Mouse (Mus musculus) forebrain, embryonic 16.5 days (tissue): ENCODE measurements around the gene Elmo1. TPM values are rescaled to one million over a fixed set of nuclear protein-coding genes. Genes with fewer than 3 reads are reported as not detected.

Experiments used
- ATAC-seq: fragments of 200-750 bp; cut with Nextera tagmentation; 2 replicates; pipeline ENCODE4 v1.8.0; 2017; ENCODE audit warnings: mild to moderate bottlenecking, moderate library complexity
- H3K27ac ChIP-seq: fragments of 300-500 bp; sonication (generic); 2 replicates; pipeline ENCODE4 v1.5.1; 2014; ENCODE audit warnings: low read length, control low read depth
- H3K27me3 ChIP-seq: fragments of 300-500 bp; sonication (generic); replicated peaks from 2 replicates; pipeline ENCODE4 v1.6.1; 2014; ENCODE audit warnings: low read length; ENCODE audit not compliant: control insufficient read depth, insufficient read depth
- H3K36me3 ChIP-seq: fragments of 300-500 bp; sonication (generic); 2 replicates; pipeline ENCODE4 v1.6.1; 2014; ENCODE audit not compliant: control insufficient read depth, insufficient read depth
- H3K4me1 ChIP-seq: fragments of 300-500 bp; sonication (generic); replicated peaks from 2 replicates; pipeline ENCODE4 v1.6.1; 2014; ENCODE audit warnings: low read length; ENCODE audit not compliant: control insufficient read depth, insufficient read depth
- H3K4me2 ChIP-seq: fragments of 300-500 bp; sonication (generic); 2 replicates; pipeline ENCODE4 v1.6.1; 2014; ENCODE audit warnings: mild to moderate bottlenecking, low read length, control low read depth
- H3K4me3 ChIP-seq: fragments of 300-500 bp; sonication (generic); replicated peaks from 2 replicates; pipeline ENCODE4 v1.5.1; 2014; ENCODE audit warnings: mild to moderate bottlenecking, low read length, control low read depth
- H3K9ac ChIP-seq: fragments of 300-500 bp; sonication (generic); replicated peaks from 2 replicates; pipeline ENCODE4 v1.6.1; 2014; ENCODE audit warnings: low read depth, low read length, control low read depth
- H3K9me3 ChIP-seq: fragments of 300-500 bp; sonication (generic); 2 replicates; pipeline ENCODE4 v1.6.1; 2016; ENCODE audit warnings: low read length; ENCODE audit not compliant: control insufficient read depth
- WGBS: fragments of 180-500 bp; shearing (Covaris S2); extraction: QIAGEN DNeasy Blood & Tissue Kit; methylation state at CpG from one replicate; pipeline ENCODE4 v1.1.7; 2014; 5-methylcytosine and 5-hydroxymethylcytosine counted together
- polyA plus RNA-seq: library from polyadenylated mRNA; unstranded; fragments of >200 nt; fragmentation: Nextera tagmentation; extraction: Ambion mirVana; gene quantifications from 2 replicates; pipeline ENCODE4 v1.2.1, GENCODE M21; 2015

Gene Elmo1
- polyA plus RNA-seq, 1 experiment from 2014 or later: 42.4 TPM

DNA sequence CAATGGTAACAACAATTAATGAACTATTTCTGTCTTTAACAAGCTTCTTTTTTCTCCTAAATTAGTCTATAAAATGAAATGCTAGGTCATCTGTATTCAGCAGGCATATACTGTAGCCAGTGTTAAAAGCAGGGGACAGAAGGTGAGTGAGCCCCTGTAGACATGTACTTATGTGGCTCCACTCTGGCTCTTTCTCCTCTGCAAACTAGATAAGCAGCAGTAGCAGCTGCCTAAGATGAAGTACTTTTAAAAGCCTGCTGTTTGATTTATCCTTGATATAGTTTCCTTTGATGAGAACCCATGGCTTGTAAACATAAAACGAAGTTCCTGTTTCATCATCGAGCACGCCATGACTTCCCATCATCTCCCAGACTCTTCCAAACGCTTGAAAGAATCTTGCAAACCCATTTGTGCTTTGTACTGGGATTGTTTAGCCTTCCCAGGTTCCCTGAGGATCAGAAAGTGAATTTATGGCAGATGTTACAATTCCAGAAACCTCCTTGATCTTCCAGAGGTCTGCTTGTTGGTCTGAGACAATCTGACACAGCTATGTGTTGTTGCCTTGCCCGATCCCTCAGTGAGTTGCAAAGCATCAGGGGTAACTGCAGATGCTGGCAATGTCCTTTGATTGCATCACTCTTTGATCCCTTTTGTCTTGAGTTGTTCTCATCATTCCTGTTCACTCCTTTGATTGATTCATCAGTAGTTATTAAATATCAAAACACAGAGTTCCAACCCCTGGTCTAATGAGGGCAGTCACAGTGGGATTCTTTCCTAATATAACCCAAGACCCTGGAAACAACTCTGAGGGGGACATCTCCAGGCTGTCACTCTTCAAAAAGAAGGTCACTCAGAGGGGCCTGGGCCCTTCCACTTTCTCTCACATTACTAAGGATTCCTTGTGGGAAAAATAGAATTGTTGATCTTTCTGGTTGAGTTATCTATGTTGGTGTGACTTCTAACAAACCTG is 326.6 kb downstream of the Elmo1 start:
- Histone ChIP-seq H3K9ac (no peak overlapping the region), H3K27ac (no peak overlapping the region), H3K27me3 (no peaks in the 10 kb centered on the region), H3K9me3 (no peaks in the 10 kb centered on the region), H3K4me3 (no peak overlapping the region), H3K4me1 (no peaks in the 10 kb centered on the region), H3K4me2 (no peak overlapping the region), H3K36me3 (no peaks in the 10 kb centered on the region)
- 84% methylated on average over 5 of the region's 5 CpGs for whole genome bisulfite sequencing
- ATAC-seq: no peak

DNA sequence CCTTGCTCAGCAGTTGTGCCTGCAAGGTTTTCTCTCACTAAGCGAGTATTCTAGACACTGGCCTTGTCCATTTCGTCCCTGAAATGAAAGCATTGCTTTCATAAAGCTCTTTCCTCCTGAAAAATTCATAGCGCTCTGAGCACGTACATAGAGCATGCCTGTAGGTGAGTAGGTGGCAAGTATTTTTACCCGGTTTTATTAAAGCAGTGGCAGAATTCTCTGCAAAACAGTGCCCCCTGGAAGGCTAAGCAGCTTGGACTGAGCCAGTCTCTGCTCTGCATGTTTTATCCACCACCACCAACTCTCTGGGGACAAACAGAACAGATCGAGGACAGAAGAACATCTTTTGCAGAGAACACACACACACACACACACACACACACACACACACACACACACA is 340.6 kb downstream of the Elmo1 start:
- H3K4me2 ChIP-seq: no peak overlapping the region
- no peaks in the 10 kb centered on the region for H3K9me3 ChIP-seq
- ATAC-seq: no peak
- no peak overlapping the region for H3K9ac ChIP-seq
- H3K27ac ChIP-seq: peak overlapping the region; percentile 18; the same call in 1 of the 2 replicates
- no peaks in the 10 kb centered on the region for H3K36me3 ChIP-seq
- WGBS: 72% methylated on average over 6 of the region's 6 CpGs
- no peak overlapping the region for H3K4me3 ChIP-seq
- no peaks in the 10 kb centered on the region for H3K27me3 ChIP-seq
- no peaks in the 10 kb centered on the region for H3K4me1 ChIP-seq

GRCm38 (mm10) chr13:20433221-20433858 is 342.9 kb downstream of the Elmo1 start:
- ATAC-seq: no peak
- H3K27ac ChIP-seq: no peak overlapping the region
- H3K4me3 ChIP-seq: no peak overlapping the region
- no peaks in the 10 kb centered on the region for H3K4me1 ChIP-seq
- WGBS: 49% methylated on average over 4 of the region's 4 CpGs
- H3K9me3 ChIP-seq: no peaks in the 10 kb centered on the region
- H3K27me3 ChIP-seq: no peaks in the 10 kb centered on the region
- no peak overlapping the region for H3K4me2 ChIP-seq
- H3K36me3 ChIP-seq: no peaks in the 10 kb centered on the region
- no peak overlapping the region for H3K9ac ChIP-seq

DNA sequence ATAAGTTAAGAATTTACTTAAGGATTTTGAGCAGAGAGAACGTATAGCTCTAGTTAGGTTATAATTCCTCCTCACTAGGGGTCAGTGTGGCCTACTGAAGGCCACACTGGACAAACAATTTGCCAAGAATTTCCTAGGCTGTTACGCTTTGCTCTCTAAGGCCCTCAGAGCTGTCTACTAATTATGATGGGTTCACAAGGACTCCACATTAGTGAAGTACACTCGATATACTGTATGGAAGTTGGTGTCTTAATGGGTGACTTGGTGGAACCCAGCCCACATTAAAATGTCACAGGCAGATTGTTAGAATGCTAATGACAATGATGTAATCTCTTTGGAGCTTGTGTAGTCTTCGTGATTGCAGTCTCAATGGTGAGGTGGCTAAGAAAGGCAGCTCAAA is 343.7 kb downstream of the Elmo1 start:
- Histone ChIP-seq H3K27me3 (no peaks in the 10 kb centered on the region), H3K4me2 (no peak overlapping the region), H3K27ac (no peak overlapping the region), H3K4me1 (no peaks in the 10 kb centered on the region), H3K9me3 (no peaks in the 10 kb centered on the region), H3K36me3 (no peaks in the 10 kb centered on the region), H3K9ac (no peak overlapping the region), H3K4me3 (no peak overlapping the region)
- WGBS: 34% methylated on average over 4 of the region's 4 CpGs
- ATAC-seq: peak; percentile 52

- H3K27ac ChIP-seq: no peak overlapping the region
- 72% methylated on average over 1 of the region's 1 CpGs for WGBS
- H3K27me3 ChIP-seq: no peaks in the 10 kb centered on the region
- ATAC-seq: no peak
- no peak overlapping the region for H3K4me2 ChIP-seq
- H3K4me1 ChIP-seq: no peaks in the 10 kb centered on the region
- no peaks in the 10 kb centered on the region for H3K36me3 ChIP-seq
- no peak overlapping the region for H3K9ac ChIP-seq
- no peaks in the 10 kb centered on the region for H3K9me3 ChIP-seq
- H3K4me3 ChIP-seq: no peak overlapping the region
Observed at GRCm38 (mm10) chr13:20439488-20439887, 349.1 kb downstream of the Elmo1 start.

DNA sequence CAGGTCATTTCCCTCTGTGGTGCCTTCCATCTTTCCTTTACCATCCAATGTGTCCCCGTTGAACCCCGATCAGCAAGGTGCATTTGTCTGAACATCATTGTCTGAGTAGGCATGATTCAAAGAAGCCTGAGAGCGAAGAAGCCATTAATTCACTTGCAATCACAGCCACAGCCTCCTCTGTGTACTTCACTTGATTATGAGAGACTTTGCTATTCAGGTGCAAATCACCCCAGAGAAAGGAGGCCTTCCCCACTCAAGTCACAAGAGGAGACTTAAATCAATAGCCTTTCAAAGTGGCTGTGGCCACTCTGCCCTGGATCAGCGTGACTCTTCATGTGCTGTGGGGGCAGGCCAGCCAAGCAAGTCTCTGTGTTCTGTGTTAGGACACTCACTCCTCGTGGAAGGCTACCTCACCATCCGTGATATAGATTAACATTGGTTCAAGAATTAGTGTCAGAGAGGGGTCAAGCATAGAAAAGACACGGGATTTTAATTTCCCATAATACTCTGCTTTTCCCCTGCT is 360.5 kb downstream of the Elmo1 start:
- H3K9me3 ChIP-seq: no peaks in the 10 kb centered on the region
- no peaks in the 10 kb centered on the region for H3K36me3 ChIP-seq
- H3K9ac ChIP-seq: no peak overlapping the region
- H3K4me1 ChIP-seq: peaks cover 9% of the 10 kb centered on the region
- 23% methylated on average over 7 of the region's 7 CpGs for WGBS
- no peak for ATAC-seq
- no peaks in the 10 kb centered on the region for H3K27me3 ChIP-seq
- no peak overlapping the region for H3K4me2 ChIP-seq
- no peak overlapping the region for H3K4me3 ChIP-seq
- no peak overlapping the region for H3K27ac ChIP-seq

- H3K27ac ChIP-seq: peak overlapping the region; percentile 18; the same call in 1 of the 2 replicates
- no peak overlapping the region for H3K4me3 ChIP-seq
- no peaks in the 10 kb centered on the region for H3K9me3 ChIP-seq
- ATAC-seq: peak; percentile 81
- no peaks in the 10 kb centered on the region for H3K36me3 ChIP-seq
- no peaks in the 10 kb centered on the region for H3K27me3 ChIP-seq
- H3K4me2 ChIP-seq: no peak overlapping the region
- H3K9ac ChIP-seq: no peak overlapping the region
- 10% methylated on average over 1 of the region's 1 CpGs for WGBS
- peaks cover 9% of the 10 kb centered on the region for H3K4me1 ChIP-seq
Observed at GRCm38 (mm10) chr13:20454357-20454756, 364.0 kb downstream of the Elmo1 start.

DNA sequence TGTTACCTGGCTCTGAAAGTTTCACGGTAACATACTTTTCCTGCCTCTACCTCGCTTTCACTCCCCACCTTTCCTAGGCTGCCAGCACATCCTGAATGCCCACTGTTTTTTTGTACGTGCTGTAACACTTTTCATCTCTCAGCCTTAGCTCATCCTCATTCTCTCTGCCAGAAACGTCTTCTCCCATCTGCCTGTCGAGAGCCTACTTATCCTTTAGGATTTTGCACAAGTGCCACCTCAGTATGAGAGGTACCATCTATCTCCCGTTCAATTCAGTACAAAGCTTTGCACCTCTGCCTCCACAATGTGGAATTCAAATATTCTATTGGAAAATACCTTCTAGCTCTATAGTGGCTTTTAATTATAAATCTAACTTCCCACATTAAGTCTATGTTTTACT is 369.7 kb downstream of the Elmo1 start:
- no peak overlapping the region for H3K27ac ChIP-seq
- H3K36me3 ChIP-seq: no peaks in the 10 kb centered on the region
- H3K4me3 ChIP-seq: no peak overlapping the region
- H3K9ac ChIP-seq: no peak overlapping the region
- ATAC-seq: no peak
- no peaks in the 10 kb centered on the region for H3K4me1 ChIP-seq
- no peaks in the 10 kb centered on the region for H3K9me3 ChIP-seq
- no peaks in the 10 kb centered on the region for H3K27me3 ChIP-seq
- H3K4me2 ChIP-seq: no peak overlapping the region
- WGBS: 76% methylated on average over 6 of the region's 6 CpGs

GRCm38 (mm10) chr13:20461616-20462015 is 371.2 kb downstream of the Elmo1 start:
- no peaks in the 10 kb centered on the region for H3K36me3 ChIP-seq
- H3K9ac ChIP-seq: no peak overlapping the region
- no peak overlapping the region for H3K4me2 ChIP-seq
- WGBS: 94% methylated on average over 3 of the region's 3 CpGs
- H3K27me3 ChIP-seq: no peaks in the 10 kb centered on the region
- no peak overlapping the region for H3K27ac ChIP-seq
- no peak overlapping the region for H3K4me3 ChIP-seq
- no peaks in the 10 kb centered on the region for H3K4me1 ChIP-seq
- no peaks in the 10 kb centered on the region for H3K9me3 ChIP-seq
- ATAC-seq: no peak
